Mouse (Mus musculus) neutrophil, adult 5-6 weeks (primary cell): ENCODE data around the gene Gosr1. TPM values are rescaled to one million over a fixed set of nuclear protein-coding genes. Genes with fewer than 3 reads are reported as not detected.
"Not testable (repeated sequence)": the region's sequence is repeated elsewhere in the genome, so short reads cannot be mapped to it uniquely, and the experiment has no call there.

Experiments
- ATAC-seq: fragments of 151-379, 151-347 bp; 2 replicates; pipeline ENCODE4 v1.8.0; 2017; ENCODE audit warnings: mild to moderate bottlenecking, moderate TSS enrichment; ENCODE audit not compliant: insufficient number of reproducible peaks, poor library complexity, low FRiP score, severe bottlenecking; ENCODE audit errors: extremely low read depth
- total RNA-seq: library from RNA; stranded (forward); fragments of 200-1000 nt; gene quantifications from 2 replicates; pipeline ENCODE4 v1.2.3, GENCODE M21; 2017

Gene Gosr1
- 43.6 and 97.4 TPM in 2 replicates for total RNA-seq

GRCm38 (mm10) chr11:76763053-76763740 is at the start of gene Gosr1:
Gosr1 (minus strand) TSS chr11:76763579.
- peak; percentile 100 for ATAC-seq

GRCm38 (mm10) chr11:76810706-76811495 is 47.5 kb upstream of the Gosr1 start:
- no peak for ATAC-seq

GRCm38 (mm10) chr11:76809450-76809849 is 46.1 kb upstream of the Gosr1 start:
- ATAC-seq, result no peak

- no peak for ATAC-seq
Measured at GRCm38 (mm10) chr11:76808550-76808949, 45.2 kb upstream of the Gosr1 start.

GRCm38 (mm10) chr11:76807007-76807679 is 43.8 kb upstream of the Gosr1 start:
- no peak for ATAC-seq

GRCm38 (mm10) chr11:76806026-76806425 is 42.6 kb upstream of the Gosr1 start:
- ATAC-seq, result no peak

- not testable (repeated sequence) for ATAC-seq
Measured at GRCm38 (mm10) chr11:76805072-76805471, 41.7 kb upstream of the Gosr1 start.

- no peak for ATAC-seq
Measured at GRCm38 (mm10) chr11:76803266-76803665, 39.9 kb upstream of the Gosr1 start.

GRCm38 (mm10) chr11:76797236-76797635 is 33.9 kb upstream of the Gosr1 start:
- no peak for ATAC-seq

- no peak for ATAC-seq
Measured at GRCm38 (mm10) chr11:76795326-76795725, 31.9 kb upstream of the Gosr1 start.

GRCm38 (mm10) chr11:76791331-76791730 is 28.0 kb upstream of the Gosr1 start:
- ATAC-seq, result no peak

GRCm38 (mm10) chr11:76789252-76789651 is 25.9 kb upstream of the Gosr1 start:
- ATAC-seq, result no peak

- ATAC-seq, result no peak
Measured at GRCm38 (mm10) chr11:76775533-76775932, 12.2 kb upstream of the Gosr1 start.

- no peak for ATAC-seq
Measured at GRCm38 (mm10) chr11:76773811-76774210, 10.4 kb upstream of the Gosr1 start.

GRCm38 (mm10) chr11:76770566-76770965 is 7.2 kb upstream of the Gosr1 start:
- ATAC-seq, result peak; percentile 30; the same call in 1 of the 2 replicates

GRCm38 (mm10) chr11:76763741-76764122 is 353 bp upstream of the Gosr1 start:
- ATAC-seq, result no peak

- ATAC-seq, result no peak
Measured at GRCm38 (mm10) chr11:76752276-76752675, 11.1 kb downstream of the Gosr1 start.

- no peak for ATAC-seq
Measured at GRCm38 (mm10) chr11:76748819-76749218, 14.6 kb downstream of the Gosr1 start.

GRCm38 (mm10) chr11:76745921-76746320 is 17.5 kb downstream of the Gosr1 start:
- no peak for ATAC-seq

- ATAC-seq, result no peak
Measured at GRCm38 (mm10) chr11:76744550-76744949, 18.8 kb downstream of the Gosr1 start.
